ENCODE assay signal across 22 mouse cellular contexts in genomic region chr10:42455981-42456380, GRCm38 (mm10). TPM values are rescaled to one million over a fixed set of nuclear protein-coding genes. Genes with fewer than 3 reads are reported as not detected.
A peak's percentile ranks its signal among the peaks of the same experiment; 100 is the strongest.
DNase-seq lines count a peak whose midpoint lies in the region; ATAC-seq and TF ChIP-seq lines count a peak whose summit lies in the region.
"Had no signal": no experiment of that assay in that cellular context is flagged by ENCODE, and none has a peak within 500 bp of the region (broad histone marks: within the 10 kb centered on the region; RNA-seq: fewer than 3 reads in every experiment).

No protein-coding gene starts in this region.

- H3K36me3 ChIP-seq in heart, embryonic 16.5 days (ENCODE audit: control insufficient read depth, insufficient read depth), result peaks cover 18% of the 10 kb centered on the region
- peaks cover 6% of the 10 kb centered on the region; the same call in 1 of the 2 replicates for H3K36me3 ChIP-seq in heart, embryonic 11.5 days (ENCODE audit: control insufficient read depth, insufficient read depth, low read length)
- peaks cover 8% of the 10 kb centered on the region; the same call in 1 of the 2 replicates for H3K36me3 ChIP-seq in lung, embryonic 15.5 days
- H3K36me3 ChIP-seq in limb, embryonic 15.5 days, result no peaks in the 10 kb centered on the region
- H3K36me3 ChIP-seq in hindbrain, postnatal 0 days (ENCODE audit: insufficient read depth, low read length), result no peaks in the 10 kb centered on the region
- H3K36me3 ChIP-seq: intestine, embryonic 15.5 days had no signal

- H3K9ac ChIP-seq in heart, embryonic 16.5 days (ENCODE audit: low read length), result no peak overlapping the region
- H3K9ac ChIP-seq in heart, embryonic 11.5 days (ENCODE audit: low read depth, low read length), result no peak overlapping the region
- H3K9ac ChIP-seq in lung, embryonic 15.5 days, result no peak overlapping the region
- H3K9ac ChIP-seq in limb, embryonic 15.5 days, result no peak overlapping the region
- H3K9ac ChIP-seq in hindbrain, postnatal 0 days (replicated peaks; ENCODE audit: low read length), result no peak overlapping the region
- H3K9ac ChIP-seq: heart, embryonic 12.5 days; hindbrain, embryonic 13.5 days; intestine, embryonic 15.5 days; liver, postnatal 0 days; neural tube, embryonic 12.5 days had no signal

- no peak overlapping the region for H3K4me2 ChIP-seq in heart, embryonic 16.5 days (ENCODE audit: low read depth, low read length)
- H3K4me2 ChIP-seq in heart, embryonic 11.5 days, result no peak overlapping the region
- H3K4me2 ChIP-seq in lung, embryonic 15.5 days, result no peak overlapping the region
- H3K4me2 ChIP-seq in limb, embryonic 15.5 days, result no peak overlapping the region
- H3K4me2 ChIP-seq in hindbrain, postnatal 0 days (ENCODE audit: low read depth, low read length), result no peak overlapping the region
- H3K4me2 ChIP-seq: heart, embryonic 12.5 days; hindbrain, embryonic 13.5 days; intestine, embryonic 15.5 days; midbrain, embryonic 11.5 days; neural tube, embryonic 12.5 days had no signal

- no peak for DNase-seq in lung, postnatal 36 days
- peak; percentile 77 for DNase-seq in brain, embryonic 14.5 days (ENCODE audit: low read depth)
- no peak for DNase-seq in hindbrain, postnatal 0 days (ENCODE audit: low spot score)
- DNase-seq: adrenal gland, adult 2 months; cerebellum, adult 11 months; cerebellum, postnatal 25 days; gastrocnemius, postnatal 10 days; kidney, postnatal 4 days; liver; liver, postnatal 0 days; right cerebral cortex, postnatal 14 days; thymus, postnatal 25 days had no signal

- peaks cover 15% of the 10 kb centered on the region for H3K4me1 ChIP-seq in heart, embryonic 16.5 days (ENCODE audit: control insufficient read depth, insufficient read depth, low read length)
- no peaks in the 10 kb centered on the region; the same call in 1 of the 2 replicates for H3K4me1 ChIP-seq in heart, embryonic 11.5 days (ENCODE audit: control insufficient read depth, insufficient read depth, low read length)
- peaks cover 14% of the 10 kb centered on the region for H3K4me1 ChIP-seq in lung, embryonic 15.5 days
- H3K4me1 ChIP-seq in limb, embryonic 15.5 days, result peaks cover 15% of the 10 kb centered on the region
- H3K4me1 ChIP-seq in hindbrain, postnatal 0 days (ENCODE audit: insufficient read depth, low read length), result no peaks in the 10 kb centered on the region
- H3K4me1 ChIP-seq: hindbrain, embryonic 13.5 days; intestine, embryonic 15.5 days; neural tube, embryonic 12.5 days had no signal

- no peak overlapping the region for H3K4me3 ChIP-seq in heart, embryonic 16.5 days (ENCODE audit: low read length)
- H3K4me3 ChIP-seq in heart, embryonic 11.5 days (ENCODE audit: low read depth, low read length), result no peak overlapping the region
- H3K4me3 ChIP-seq in lung, embryonic 15.5 days, result no peak overlapping the region
- H3K4me3 ChIP-seq in limb, embryonic 15.5 days, result no peak overlapping the region
- H3K4me3 ChIP-seq in hindbrain, postnatal 0 days (ENCODE audit: low read length), result no peak overlapping the region
- H3K4me3 ChIP-seq: heart, embryonic 12.5 days; hindbrain, embryonic 13.5 days; intestine, embryonic 15.5 days; neural tube, embryonic 12.5 days had no signal

- no peak for ATAC-seq in heart, embryonic 16.5 days (replicated peaks; ENCODE audit: extremely low read depth, insufficient read depth, low FRiP score)
- ATAC-seq in heart, embryonic 11.5 days (replicated peaks; ENCODE audit: insufficient number of reproducible peaks, low FRiP score, low TSS enrichment), result no peak
- no peak for ATAC-seq in lung, embryonic 15.5 days (ENCODE audit: borderline replicate concordance, extremely low read depth, low FRiP score, low TSS enrichment)
- no peak for ATAC-seq in limb, embryonic 15.5 days (ENCODE audit: insufficient number of reproducible peaks, low FRiP score, low TSS enrichment, low read depth)
- ATAC-seq in hindbrain, postnatal 0 days, result no peak
- ATAC-seq: CD4-positive, CD25-positive, alpha-beta regulatory T cell, adult 4 months; intestine, embryonic 15.5 days; liver, postnatal 0 days had no signal

- 64% methylated on average over 5 of the region's 5 CpGs for WGBS in heart, embryonic 16.5 days
- 77% methylated on average over 5 of the region's 5 CpGs for WGBS in heart, embryonic 11.5 days (ENCODE audit: insufficient replicate concordance)
- WGBS in lung, embryonic 15.5 days, result 62% methylated on average over 5 of the region's 5 CpGs
- 68% methylated on average over 5 of the region's 5 CpGs for WGBS in limb, embryonic 15.5 days
- 55% methylated on average over 5 of the region's 5 CpGs for WGBS in hindbrain, postnatal 0 days

- no peak for TF ChIP-seq POLR2A in brain, embryonic 14.5 days (IDR thresholded peaks at IDR 0.05; ENCODE audit: borderline replicate concordance, extremely low read depth, insufficient read depth, insufficient read length, poor library complexity, severe bottlenecking)

- peak overlapping the region; percentile 26 for H3K27ac ChIP-seq in heart, embryonic 16.5 days (ENCODE audit: low read length)
- H3K27ac ChIP-seq in heart, embryonic 11.5 days (ENCODE audit: low read depth, low read length), result no peak overlapping the region
- H3K27ac ChIP-seq in lung, embryonic 15.5 days, result peak overlapping the region; percentile 72
- 0 out of 2 replicates have a peak overlapping the region, but pooled peaks have one; percentile 22 for H3K27ac ChIP-seq in limb, embryonic 15.5 days
- no peak overlapping the region for H3K27ac ChIP-seq in hindbrain, postnatal 0 days
- H3K27ac ChIP-seq: hindbrain, embryonic 13.5 days; intestine, embryonic 15.5 days; neural tube, embryonic 12.5 days had no signal

- TF ChIP-seq CTCF in brain, embryonic 14.5 days (IDR thresholded peaks at IDR 0.05; ENCODE audit: borderline replicate concordance, extremely low read depth, insufficient read depth, insufficient read length), result no peak
- TF ChIP-seq CTCF in hindbrain, postnatal 0 days (IDR thresholded peaks at IDR 0.05; ENCODE audit: low read depth), result no peak

- peaks cover 8% of the 10 kb centered on the region for H3K9me3 ChIP-seq in heart, embryonic 16.5 days (replicated peaks; ENCODE audit: control insufficient read depth, low read length)
- H3K9me3 ChIP-seq in heart, embryonic 11.5 days (replicated peaks; ENCODE audit: control insufficient read depth, low read length), result peaks cover 8% of the 10 kb centered on the region; the same call in 1 of the 2 replicates
- H3K9me3 ChIP-seq in lung, embryonic 15.5 days, result no peaks in the 10 kb centered on the region
- peaks cover 4% of the 10 kb centered on the region; the same call in 1 of the 2 replicates for H3K9me3 ChIP-seq in limb, embryonic 15.5 days
- peaks cover 8% of the 10 kb centered on the region for H3K9me3 ChIP-seq in hindbrain, postnatal 0 days (ENCODE audit: low read length)
- H3K9me3 ChIP-seq: intestine, embryonic 15.5 days had no signal

- H3K27me3 ChIP-seq in heart, embryonic 16.5 days (ENCODE audit: control insufficient read depth, insufficient read depth, low read length), result no peaks in the 10 kb centered on the region
- no peaks in the 10 kb centered on the region for H3K27me3 ChIP-seq in heart, embryonic 11.5 days (ENCODE audit: control insufficient read depth, insufficient read depth, low read length)
- H3K27me3 ChIP-seq in lung, embryonic 15.5 days, result no peaks in the 10 kb centered on the region
- no peaks in the 10 kb centered on the region for H3K27me3 ChIP-seq in limb, embryonic 15.5 days
- H3K27me3 ChIP-seq in hindbrain, postnatal 0 days (ENCODE audit: insufficient read depth, low read length), result no peaks in the 10 kb centered on the region
- H3K27me3 ChIP-seq: heart, embryonic 12.5 days; hindbrain, embryonic 13.5 days; intestine, embryonic 15.5 days; neural tube, embryonic 12.5 days had no signal

RNA-seq across cellular contexts. Expression of gene Afg1l, which starts 22.4 kb away (rescaled TPM):
- polyA plus RNA-seq in heart, embryonic 16.5 days (2015; fragmentation: Nextera tagmentation; extraction: Ambion mirVana), result 19.5 and 22.1 TPM in 2 replicates
- 13.4 and 14.2 TPM in 2 replicates for polyA plus RNA-seq in heart, embryonic 11.5 days (2014; fragmentation: Nextera tagmentation; extraction: Ambion mirVana)
- 8.7 and 9.1 TPM in 2 replicates for polyA plus RNA-seq in lung, embryonic 15.5 days (2015; fragmentation: Nextera tagmentation; extraction: Ambion mirVana)
- polyA plus RNA-seq in brain, embryonic 14.5 days (2012; rRNA removed), result 4.4 and 4.9 TPM in 2 replicates
- polyA plus RNA-seq in limb, embryonic 15.5 days (2015; fragmentation: Nextera tagmentation; extraction: Ambion mirVana), result 5.9 and 6.5 TPM in 2 replicates
- 7.1 and 8.1 TPM in 2 replicates for total RNA-seq in hindbrain, postnatal 0 days (2014; rRNA removed)
- polyA plus RNA-seq in hindbrain, postnatal 0 days (2015; fragmentation: Nextera tagmentation; extraction: Ambion mirVana), result 6.6 and 7.9 TPM in 2 replicates

RNA-seq across cellular contexts. Expression of gene Snx3, which starts 45.8 kb away (rescaled TPM):
- polyA plus RNA-seq in heart, embryonic 16.5 days (2015; fragmentation: Nextera tagmentation; extraction: Ambion mirVana), result 363 and 415 TPM in 2 replicates
- polyA plus RNA-seq in heart, embryonic 11.5 days (2014; fragmentation: Nextera tagmentation; extraction: Ambion mirVana), result 377 TPM in 2 replicates
- 402 and 407 TPM in 2 replicates for polyA plus RNA-seq in lung, embryonic 15.5 days (2015; fragmentation: Nextera tagmentation; extraction: Ambion mirVana)
- polyA plus RNA-seq in brain, embryonic 14.5 days (2012; rRNA removed), result 269 and 325 TPM in 2 replicates
- polyA plus RNA-seq in limb, embryonic 15.5 days (2015; fragmentation: Nextera tagmentation; extraction: Ambion mirVana), result 331 and 359 TPM in 2 replicates
- 129 and 134 TPM in 2 replicates for total RNA-seq in hindbrain, postnatal 0 days (2014; rRNA removed)
- 339 and 344 TPM in 2 replicates for polyA plus RNA-seq in hindbrain, postnatal 0 days (2015; fragmentation: Nextera tagmentation; extraction: Ambion mirVana)

Comparison
In these comparisons a context has a peak if more than half of its experiments do, and no peak if none do; other contexts are left out.
1. H3K27ac ChIP-seq: peak in heart, embryonic 16.5 days (single experiment), lung, embryonic 15.5 days (single experiment) and limb, embryonic 15.5 days (single experiment); none in heart, embryonic 11.5 days (single experiment) and hindbrain, postnatal 0 days (single experiment).